Mouse (Mus musculus) gastrocnemius, adult 2 months (tissue): ENCODE data around the gene Cep126. TPM values are rescaled to one million over a fixed set of nuclear protein-coding genes. Genes with fewer than 3 reads are reported as not detected.
A peak's percentile ranks its signal among the peaks of the same experiment; 100 is the strongest.

Experiments used
- DNase-seq: peaks from one replicate; pipeline ENCODE4 v3.0.0; 2022
- H3K27ac ChIP-seq: fragments of 200-600 bp; 2 replicates; pipeline ENCODE4 v1.8.1; 2022; ENCODE audit warnings: mild to moderate bottlenecking
- H3K4me3 ChIP-seq: fragments of 200-600 bp; 2 replicates; pipeline ENCODE4 v1.8.1; 2022; ENCODE audit warnings: mild to moderate bottlenecking, moderate library complexity
- CTCF ChIP-seq: fragments of 200-600 bp; IDR thresholded peaks from 2 replicates; pipeline ENCODE4 v1.8.1; 2022; ENCODE audit warnings: antibody characterized with exemption, mild to moderate bottlenecking, moderate library complexity
- intact Hi-C: fragments of 180-260 bp; cut with DNase I; formaldehyde crosslinking; loops from one replicate; pipeline ENCODE4 v1.15.1; 2025
- total RNA-seq, 2 experiments: library from RNA; stranded (reverse); gene quantifications; 2 replicates each; pipeline ENCODE4 v1.2.3; 2021

The Cep126 gene
- total RNA-seq, 2 experiments from 2014 or later = 0.46 to 0.64 TPM

GRCm38 (mm10) chr9:8054831-8055230, 79.3 kb downstream of the Cep126 start:
- no peak for DNase-seq
- Histone ChIP-seq H3K27ac (no peak overlapping the region), H3K4me3 (no peak overlapping the region)
- intact Hi-C loops = no loop called here
- TF ChIP-seq CTCF = no peak

DNA sequence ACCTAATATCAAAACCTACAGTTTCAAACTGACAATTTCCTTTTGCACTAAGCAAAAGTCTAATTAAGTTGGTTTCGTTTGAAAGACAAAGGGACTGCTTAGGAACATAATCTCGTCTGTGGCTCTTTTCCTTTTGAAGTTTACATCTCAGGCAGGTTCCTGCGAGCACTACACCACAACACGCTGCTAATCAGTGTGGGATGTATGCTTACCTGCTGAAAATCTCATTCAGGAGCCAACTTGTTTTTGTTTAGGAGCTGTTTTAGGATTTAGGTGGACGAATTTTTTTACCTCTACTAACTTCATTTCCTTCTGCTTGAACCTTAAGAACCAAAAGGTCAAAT, 91.1 kb downstream of the Cep126 start:
- H3K27ac ChIP-seq = peak overlapping the region; percentile 88
- peak overlapping the region; percentile 91 for H3K4me3 ChIP-seq
- no peak for TF ChIP-seq CTCF
- intact Hi-C loops = no loop called here
- DNase-seq = no peak

DNA sequence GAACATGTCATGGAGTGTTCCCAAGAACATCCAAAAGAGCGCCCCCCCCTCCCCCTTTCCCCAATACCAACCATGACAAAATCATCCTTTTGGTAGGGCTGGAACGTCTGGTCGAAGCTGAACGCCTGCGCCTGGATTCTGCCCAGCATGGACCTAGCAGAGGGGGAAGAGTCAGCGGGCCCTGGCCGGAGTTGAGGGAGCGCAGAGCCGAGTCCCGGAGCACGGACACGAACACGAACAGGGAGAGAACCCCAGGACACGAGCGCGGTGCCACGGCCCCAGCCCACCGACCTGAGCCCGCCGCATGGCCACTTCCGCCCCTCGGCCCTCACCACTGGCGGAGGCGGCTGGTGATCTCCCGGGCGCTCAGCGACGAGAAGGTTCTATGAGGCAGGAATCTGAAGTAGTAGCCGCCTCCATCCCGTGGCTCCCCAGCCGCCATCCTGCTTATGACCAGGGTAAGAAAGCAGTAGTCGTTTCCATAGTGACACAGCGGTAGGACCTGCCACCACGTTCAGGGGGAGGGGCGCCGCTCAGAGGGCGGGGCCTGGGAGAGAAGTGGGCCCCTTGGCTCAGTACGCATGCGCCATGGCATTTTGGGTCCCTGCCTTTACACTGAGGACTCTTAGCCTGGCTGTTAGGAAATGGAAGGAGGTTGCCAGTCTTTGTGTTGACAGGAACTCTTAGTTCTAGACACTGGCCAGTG, 91.6 kb downstream of the Cep126 start, which contains the start of gene Cfap300:
Gene Cfap300, minus strand, starts transcription at position 486 of the 706 bp plus-strand sequence.
- peak; percentile 98 for DNase-seq
- intact Hi-C loops = loop anchor here (1.0 kb wide), 1 partner anchor 37 kb away; no protein-coding TSS in a partner anchor
- TF ChIP-seq CTCF = no peak
- peak within 1 kb of the TSS; percentile 91 for H3K4me3 ChIP-seq
- H3K27ac ChIP-seq = peak within 1 kb of the TSS; percentile 88

DNA sequence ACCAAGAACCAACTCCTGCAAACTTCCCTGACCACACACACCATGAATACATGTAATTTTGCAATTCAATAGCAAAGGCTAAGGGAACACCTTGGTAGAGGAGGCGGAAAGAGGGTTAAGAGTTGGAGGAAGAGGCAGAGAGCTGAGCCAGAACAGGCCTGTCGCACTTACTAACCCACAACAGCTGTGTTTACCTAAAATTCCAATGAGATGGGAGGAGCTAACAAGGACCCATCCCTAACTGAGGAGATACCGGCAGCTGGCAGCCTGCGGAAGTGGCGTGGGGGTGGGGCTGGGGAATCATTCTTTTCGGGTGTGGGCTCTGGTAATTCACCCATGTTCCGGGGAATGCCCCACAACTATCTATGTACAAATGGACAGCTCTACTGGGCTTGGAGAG, 98.5 kb downstream of the Cep126 start:
- intact Hi-C loops = no loop called here
- no peak for DNase-seq
- Histone ChIP-seq H3K27ac (no peak overlapping the region), H3K4me3 (no peak overlapping the region)
- TF ChIP-seq CTCF = no peak

DNA sequence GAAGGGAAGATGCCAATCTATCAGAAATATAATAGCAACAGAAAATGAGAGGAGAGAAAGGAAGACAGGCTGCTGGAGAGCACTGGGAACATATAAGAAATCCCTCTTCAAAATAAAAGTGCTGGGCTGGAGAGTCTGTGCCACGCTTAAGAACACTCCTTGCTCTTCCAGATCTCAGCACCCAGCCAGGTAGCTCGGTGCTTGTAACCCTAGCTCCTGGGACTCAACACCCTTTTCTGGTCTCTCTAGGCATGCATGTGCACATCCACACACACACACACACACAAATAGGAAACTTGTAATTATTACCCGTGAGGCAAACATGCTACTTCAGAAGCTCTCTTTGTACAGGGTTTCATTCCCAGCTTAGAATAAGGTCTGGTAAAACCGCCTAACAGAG, 99.0 kb downstream of the Cep126 start:
- intact Hi-C loops = no loop called here
- H3K4me3 ChIP-seq = no peak overlapping the region
- no peak overlapping the region for H3K27ac ChIP-seq
- no peak for DNase-seq
- TF ChIP-seq CTCF = no peak

- DNase-seq = no peak
Measured at GRCm38 (mm10) chr9:8034143-8034542, 100.0 kb downstream of the Cep126 start.

GRCm38 (mm10) chr9:8032847-8033246, 101.2 kb downstream of the Cep126 start:
- no peak for DNase-seq
- Histone ChIP-seq H3K4me3 (no peak overlapping the region), H3K27ac (no peak overlapping the region)
- intact Hi-C loops = no loop called here
- no peak for TF ChIP-seq CTCF

More at GRCm38 (mm10) chr9:8034143-8034542, 100.0 kb downstream of the Cep126 start:
- no peak overlapping the region for H3K27ac ChIP-seq
- intact Hi-C loops = no loop called here
- H3K4me3 ChIP-seq = no peak overlapping the region
- no peak for TF ChIP-seq CTCF

Other genes with a start within 250 kb of the Cep126 start
- gene Yap1, start 129.7 kb downstream of the Cep126 start, total RNA-seq = 10 to 100 TPM; 33.6 to 51.3 TPM
- under 1 TPM; 0.20 to 0.26 TPM for gene Cfap300, start 91.5 kb downstream of the Cep126 start, total RNA-seq